Mouse (Mus musculus): ENCODE measurements around the gene Gcnt3.
"Not testable (repeated sequence)": the region's sequence is repeated elsewhere in the genome, so short reads cannot be mapped to it uniquely, and the experiment has no call there.

Gcnt3 gene

GRCm38 (mm10) chr9:70042137-70042536, 4.2 kb upstream of the Gcnt3 start:
- DNase-seq = no peak

DNA sequence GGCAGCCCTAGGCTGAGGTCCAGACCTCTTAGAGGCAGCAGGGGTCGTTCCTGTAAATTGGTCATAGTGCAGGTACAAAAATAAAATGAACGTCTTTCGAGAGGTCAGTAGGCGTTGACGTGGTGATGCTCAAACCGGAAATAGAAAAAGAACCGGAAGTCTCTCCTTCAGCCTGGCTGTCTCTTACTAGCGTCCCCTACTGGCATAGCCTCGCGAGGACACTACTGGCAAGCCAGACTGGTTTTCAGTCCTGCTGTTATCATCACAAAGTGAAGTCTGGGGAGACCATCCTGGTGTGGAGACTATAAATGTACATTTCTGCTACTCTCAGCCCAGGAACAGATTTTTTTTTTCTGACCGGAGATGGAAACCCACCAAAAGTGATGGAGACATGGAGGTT, 2.7 kb upstream of the Gcnt3 start:
- DNase-seq = no peak

DNA sequence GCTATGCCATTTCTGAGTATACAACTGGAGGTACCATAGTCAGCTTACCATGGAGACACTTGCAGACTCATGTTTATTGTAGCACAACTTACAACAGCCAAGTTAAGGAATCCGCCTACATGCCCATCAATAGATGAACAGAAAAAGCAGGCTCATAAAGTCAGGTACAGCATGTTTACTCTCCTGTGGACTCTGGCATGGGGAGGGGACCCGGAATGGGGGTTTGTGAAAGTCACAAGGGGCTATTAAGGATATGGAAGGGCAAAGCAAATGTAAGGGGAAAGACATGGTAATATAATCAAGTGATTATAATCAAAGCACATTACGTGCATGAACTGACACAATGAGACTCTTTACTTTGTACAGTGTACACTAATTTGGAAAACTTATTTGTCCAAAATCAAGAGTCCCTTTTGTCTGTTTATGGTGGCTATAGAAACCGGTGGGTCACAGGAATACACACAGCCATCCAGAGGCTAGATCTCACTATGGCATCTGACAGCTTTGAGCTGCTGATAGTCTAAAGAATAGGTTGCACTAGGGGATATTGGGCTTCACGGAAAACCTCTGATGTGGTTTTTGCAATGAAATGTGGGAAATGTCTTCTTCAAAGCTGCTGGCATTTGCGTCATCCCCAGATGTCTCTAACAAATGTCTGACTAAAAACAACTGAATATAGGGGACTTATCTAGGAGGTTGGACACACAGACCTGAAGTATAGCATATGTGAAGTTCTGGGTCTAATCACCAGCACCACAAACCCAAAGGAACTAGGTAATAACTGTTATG, 1.9 kb upstream of the Gcnt3 start:
- no peak for DNase-seq

DNA sequence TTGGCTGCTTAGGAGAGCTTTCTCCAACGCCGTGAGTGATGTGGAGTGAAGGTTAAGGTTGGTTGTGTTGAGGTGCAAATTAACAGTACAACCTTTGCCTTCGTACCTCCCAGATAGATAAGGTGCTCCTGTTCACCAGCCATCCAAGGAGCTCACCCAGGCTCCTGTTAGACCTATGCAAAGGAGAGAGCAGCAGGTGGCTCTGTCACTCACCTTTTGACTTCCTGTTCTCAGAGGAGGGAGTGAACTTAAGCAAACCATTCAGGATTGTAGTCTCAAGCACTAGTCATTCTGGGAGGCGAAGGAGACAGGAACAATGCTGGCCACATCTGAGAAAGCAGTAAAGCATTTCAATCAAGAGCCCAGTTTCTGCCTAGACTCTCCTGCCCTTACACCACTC, 1.2 kb downstream of the Gcnt3 start:
- no peak for DNase-seq

DNA sequence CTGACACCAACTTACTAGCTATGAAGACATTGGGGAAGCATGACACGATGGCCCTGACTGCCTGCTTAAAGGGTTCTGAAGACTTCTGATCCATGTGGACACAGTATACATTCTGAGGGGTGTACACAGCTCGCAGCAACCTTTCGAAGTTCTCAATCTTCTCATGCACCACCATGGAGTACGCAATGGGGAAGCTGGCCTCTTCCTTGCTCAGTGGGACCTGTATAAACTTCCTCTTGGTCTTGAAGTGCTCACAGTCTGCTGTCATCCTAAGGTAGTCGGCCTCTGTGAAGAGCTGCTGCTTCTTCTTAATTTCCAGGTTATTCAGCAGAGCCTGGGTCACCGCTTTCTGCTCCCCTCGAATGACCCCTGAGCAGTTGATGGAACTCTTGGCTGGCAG, 3.2 kb downstream of the Gcnt3 start:
- no peak for DNase-seq

GRCm38 (mm10) chr9:70033056-70033455, 4.8 kb downstream of the Gcnt3 start:
- DNase-seq = no peak

GRCm38 (mm10) chr9:70032167-70032566, 5.7 kb downstream of the Gcnt3 start:
- DNase-seq = no peak

GRCm38 (mm10) chr9:70025365-70026012, 12.4 kb downstream of the Gcnt3 start:
- no peak for DNase-seq

DNA sequence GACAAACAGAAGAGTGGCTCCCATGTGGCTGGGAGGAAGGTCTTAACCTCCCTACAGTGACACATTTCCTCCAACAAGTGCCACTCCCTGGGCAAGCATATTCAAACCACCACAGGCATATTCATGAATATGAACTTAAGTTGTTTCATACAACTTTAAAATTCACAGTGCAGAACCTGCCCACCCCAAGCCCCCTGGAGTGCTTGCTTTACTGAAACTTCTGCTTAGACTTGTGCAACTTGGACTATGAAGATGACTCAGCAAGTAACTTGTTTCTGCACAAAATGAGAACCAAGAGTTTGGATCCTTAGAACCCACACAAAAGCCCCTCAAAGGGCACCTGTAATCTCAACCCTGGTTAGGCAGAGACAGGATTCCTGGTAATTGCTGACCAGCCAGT, 13.2 kb downstream of the Gcnt3 start:
- no peak for DNase-seq

DNA sequence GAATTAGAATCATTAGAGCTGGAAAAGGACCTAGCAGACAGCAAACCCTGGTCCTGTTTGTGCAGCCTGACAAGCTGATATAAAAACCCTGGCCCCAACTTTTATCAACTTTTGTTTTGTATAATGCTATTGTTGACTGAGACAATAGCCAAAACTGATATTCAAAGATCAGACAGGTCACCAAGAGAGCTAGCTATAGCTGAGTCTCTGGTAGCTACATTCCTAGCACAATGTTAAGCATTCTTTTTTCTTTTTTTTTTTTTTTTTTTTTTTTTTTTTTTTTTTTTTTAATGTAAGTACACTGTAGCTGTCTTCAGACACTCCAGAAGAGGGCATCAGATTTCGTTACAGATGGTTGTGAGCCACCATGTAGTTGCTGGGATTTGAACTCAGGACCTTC, 14.3 kb downstream of the Gcnt3 start:
- DNase-seq = not testable (repeated sequence)

DNA sequence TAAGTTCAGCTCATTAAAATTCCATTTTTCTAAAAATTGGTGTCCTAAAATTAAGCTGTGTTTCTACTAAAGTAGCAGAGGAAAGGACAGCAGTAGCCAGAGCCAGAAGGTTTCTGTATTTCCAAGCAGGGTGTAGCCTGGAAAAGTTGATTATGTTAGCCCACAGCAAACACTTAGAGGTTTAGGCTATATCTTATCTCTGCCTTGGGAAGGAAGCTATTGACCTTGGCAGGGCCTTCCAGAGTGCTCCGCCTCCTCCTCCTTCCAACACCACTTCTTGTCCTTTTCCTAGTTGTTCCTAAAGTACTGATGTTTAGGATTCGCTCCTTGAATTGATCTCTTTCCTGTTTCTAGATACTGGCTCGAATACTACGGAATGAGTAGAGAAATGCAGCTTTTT, 15.8 kb downstream of the Gcnt3 start:
- DNase-seq = no peak

DNA sequence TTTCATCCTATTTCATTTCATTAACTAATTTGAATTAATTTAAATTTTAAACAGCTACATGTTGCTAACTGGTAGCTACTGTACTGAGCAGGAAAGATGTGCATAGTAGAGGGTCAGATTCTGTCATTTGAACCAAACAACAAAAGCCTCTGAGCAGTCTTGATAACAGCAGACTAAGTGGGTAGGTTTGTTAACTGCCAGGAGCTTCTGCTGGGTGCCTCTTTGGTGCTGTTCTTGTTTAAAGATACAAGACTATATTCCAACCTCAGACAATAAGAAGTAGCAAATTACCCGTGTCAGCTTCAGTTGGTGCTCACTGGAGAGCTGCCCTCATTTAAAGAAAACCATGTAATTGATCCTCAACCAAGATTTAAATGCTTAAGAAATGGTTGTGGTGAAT, 16.3 kb downstream of the Gcnt3 start:
- DNase-seq = no peak

- DNase-seq = no peak
These were observed 19.0 kb downstream of the Gcnt3 start for GRCm38 (mm10) chr9:70018879-70019278.

GRCm38 (mm10) chr9:70015632-70016031, 22.3 kb downstream of the Gcnt3 start:
- DNase-seq = no peak

DNA sequence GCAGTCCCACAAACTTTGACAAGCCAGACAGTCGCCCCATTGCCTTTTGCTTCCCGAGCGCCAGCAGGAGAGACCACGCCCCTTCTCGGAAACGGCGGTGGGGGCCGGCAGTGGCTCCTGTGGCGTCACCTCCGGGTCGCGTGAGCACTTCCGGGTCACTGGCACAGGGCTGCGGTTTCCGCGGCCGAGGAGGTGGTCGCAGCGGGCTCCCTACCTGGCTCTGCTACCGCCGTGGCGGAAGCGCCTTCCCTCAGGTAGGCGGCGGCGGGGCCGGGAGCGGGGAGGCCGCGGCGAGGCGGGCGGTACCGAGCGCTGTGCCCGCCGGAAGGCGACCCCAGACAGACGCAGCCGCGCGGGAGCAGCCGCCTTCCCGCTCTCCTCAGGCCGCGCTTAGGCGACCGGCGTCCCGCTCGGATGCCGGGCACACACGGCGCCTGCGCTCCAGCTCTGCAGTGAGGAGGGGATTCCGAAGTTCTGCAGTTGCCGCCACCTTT, 25.4 kb downstream of the Gcnt3 start, which contains the start of gene Gtf2a2:
Gtf2a2 (plus strand) TSS at position 143 of the 494 bp plus-strand sequence.
- DNase-seq = peak; percentile 94

- DNase-seq = no peak
These were observed 26.1 kb downstream of the Gcnt3 start for GRCm38 (mm10) chr9:70011537-70012407.

- DNase-seq = no peak
These were observed 27.0 kb downstream of the Gcnt3 start for GRCm38 (mm10) chr9:70010781-70011473.

- DNase-seq = no peak
These were observed 28.1 kb downstream of the Gcnt3 start for GRCm38 (mm10) chr9:70009754-70010304.

- DNase-seq = no peak
These were observed 30.2 kb downstream of the Gcnt3 start for GRCm38 (mm10) chr9:70007506-70008248.

DNA sequence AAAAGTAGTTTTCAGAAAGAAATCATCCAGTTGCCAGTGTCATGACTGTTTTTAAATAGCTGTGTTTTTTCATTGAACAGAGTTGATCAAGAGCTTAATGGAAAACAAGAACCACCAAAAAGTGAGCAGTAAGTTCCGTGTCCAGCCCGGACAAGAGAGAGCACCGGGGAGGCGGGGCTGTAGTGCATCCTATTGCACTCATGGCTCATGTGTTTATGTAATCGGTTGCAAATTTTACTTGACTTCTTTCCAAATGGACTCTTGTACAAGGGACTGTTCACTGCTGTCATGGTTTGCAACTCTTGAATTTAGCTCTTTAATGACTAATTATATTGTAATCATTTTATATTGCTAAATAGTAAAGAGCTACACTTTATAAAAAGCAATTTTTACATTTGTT, 30.9 kb downstream of the Gcnt3 start:
- no peak for DNase-seq

DNA sequence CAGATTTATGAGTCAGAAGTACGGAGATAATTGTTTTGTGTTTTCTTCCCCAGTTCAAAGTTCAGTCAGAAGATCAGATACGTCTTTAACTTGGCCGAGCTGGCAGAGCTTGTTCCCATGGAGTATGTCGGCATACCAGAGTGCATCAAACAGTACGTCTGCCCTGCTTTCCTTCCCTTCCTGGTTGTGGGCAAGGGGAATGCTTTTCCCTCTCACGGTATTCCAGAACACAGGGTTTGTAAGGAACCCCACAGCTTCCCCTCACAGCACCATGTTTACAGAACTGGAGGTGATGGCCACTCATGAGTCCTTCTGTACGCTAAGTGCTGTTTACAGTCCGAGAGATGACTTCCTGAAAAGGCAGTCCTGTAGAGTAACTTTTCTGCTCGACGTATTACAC, 34.4 kb downstream of the Gcnt3 start:
- DNase-seq = no peak

GRCm38 (mm10) chr9:69999318-69999717, 38.6 kb downstream of the Gcnt3 start:
- DNase-seq = no peak
